Mouse (Mus musculus): ENCODE results near the gene Haao.

GRCm38 (mm10) chr17:83792388-83792787, 55.4 kb downstream of the Haao start:
- TF ChIP-seq CTCF (IDR thresholded peaks at IDR 0.05; ENCODE audit: low read depth, low read length) (no peak), POLR2A (IDR thresholded peaks at IDR 0.05; ENCODE audit: extremely low read depth, insufficient read depth, low read length) (no peak)
